ENCODE assay signal across 10 mouse cellular contexts in the genomic region with DNA sequence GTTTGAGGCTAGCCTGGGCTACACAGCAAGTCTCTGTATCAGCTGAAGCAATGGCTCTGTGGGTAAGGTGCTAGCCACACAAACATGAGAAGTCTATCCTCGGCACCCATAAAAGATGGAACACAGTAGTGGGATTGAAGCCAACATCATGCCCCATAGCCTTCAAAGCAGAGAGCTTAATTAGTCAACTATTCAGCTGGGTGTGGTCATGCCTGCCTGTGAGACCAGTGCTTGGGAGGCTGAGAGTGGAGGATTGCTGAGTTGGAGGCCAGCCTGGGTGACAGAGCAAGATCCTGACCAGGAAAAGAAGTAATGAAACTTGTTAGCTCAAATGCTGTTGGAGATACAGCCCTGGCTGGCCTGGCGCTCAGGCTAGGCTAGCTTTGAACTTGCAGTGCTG. TPM values are rescaled to one million over a fixed set of nuclear protein-coding genes. Genes with fewer than 3 reads are reported as not detected.
A peak's percentile ranks its signal among the peaks of the same experiment; 100 is the strongest.
DNase-seq lines count a peak whose midpoint lies in the region; ATAC-seq and TF ChIP-seq lines count a peak whose summit lies in the region.
"Had no signal": no experiment of that assay in that cellular context is flagged by ENCODE, and none has a peak within 500 bp of the region (broad histone marks: within the 10 kb centered on the region; RNA-seq: fewer than 3 reads in every experiment).

No protein-coding gene starts in this region.

- no peak for TF ChIP-seq CTCF in layer of hippocampus, adult 2 months (conservative IDR thresholded peaks at IDR 0.05)

- no peak for ATAC-seq in hindbrain, embryonic 12.5 days (ENCODE audit: low FRiP score)
- ATAC-seq in hindbrain, embryonic 16.5 days = no peak
- ATAC-seq in embryonic facial prominence, embryonic 14.5 days (ENCODE audit: low read depth) = no peak
- ATAC-seq in megakaryocyte, adult 5-6 weeks (ENCODE audit: poor library complexity, severe bottlenecking) = 0 out of 2 replicates have a peak, but pooled peaks have one; percentile 8

- no peaks in the 10 kb centered on the region; the same call in 1 of the 2 replicates for H3K27me3 ChIP-seq in hindbrain, embryonic 12.5 days
- no peaks in the 10 kb centered on the region; the same call in 1 of the 2 replicates for H3K27me3 ChIP-seq in hindbrain, embryonic 16.5 days (replicated peaks; ENCODE audit: control insufficient read depth, insufficient read depth, low read length)
- no peaks in the 10 kb centered on the region for H3K27me3 ChIP-seq in embryonic facial prominence, embryonic 14.5 days (replicated peaks; ENCODE audit: control insufficient read depth, insufficient read depth, low read length)

- H3K36me3 ChIP-seq in hindbrain, embryonic 12.5 days = no peaks in the 10 kb centered on the region
- no peaks in the 10 kb centered on the region for H3K36me3 ChIP-seq in hindbrain, embryonic 16.5 days (ENCODE audit: control insufficient read depth, insufficient read depth, low read length)
- H3K36me3 ChIP-seq in embryonic facial prominence, embryonic 14.5 days (ENCODE audit: control insufficient read depth, insufficient read depth, low read length) = no peaks in the 10 kb centered on the region
- H3K36me3 ChIP-seq: midbrain, embryonic 10.5 days had no signal

- WGBS in hindbrain, embryonic 12.5 days = 94% methylated on average over 2 of the region's 2 CpGs
- WGBS in hindbrain, embryonic 16.5 days = 88% methylated on average over 2 of the region's 2 CpGs
- 90% methylated on average over 2 of the region's 2 CpGs for WGBS in embryonic facial prominence, embryonic 14.5 days

- H3K4me3 ChIP-seq in hindbrain, embryonic 12.5 days = no peak overlapping the region
- no peak overlapping the region for H3K4me3 ChIP-seq in hindbrain, embryonic 16.5 days (ENCODE audit: low read length)
- no peak overlapping the region for H3K4me3 ChIP-seq in embryonic facial prominence, embryonic 14.5 days (ENCODE audit: low read depth, low read length)
- no peak overlapping the region for H3K4me3 ChIP-seq in layer of hippocampus, adult 2 months

- H3K9ac ChIP-seq in hindbrain, embryonic 12.5 days = no peak overlapping the region
- no peak overlapping the region for H3K9ac ChIP-seq in hindbrain, embryonic 16.5 days (ENCODE audit: low read depth, low read length)
- no peak overlapping the region for H3K9ac ChIP-seq in embryonic facial prominence, embryonic 14.5 days (ENCODE audit: low read depth, low read length)

- DNase-seq in embryonic facial prominence, embryonic 14.5 days (ENCODE audit: low spot score) = no peak
- peak; percentile 14 for DNase-seq in kidney, postnatal 10 days
- no peak for DNase-seq in cerebellum, postnatal 25 days
- no peak for DNase-seq in urinary bladder, postnatal 10 days (ENCODE audit: low spot score)
- DNase-seq in layer of hippocampus, adult 2 months (ENCODE audit: low spot score in 2 of 2) = no peak
- DNase-seq: cerebellum, adult 9-11 months had no signal

- no peaks in the 10 kb centered on the region for H3K9me3 ChIP-seq in hindbrain, embryonic 12.5 days (replicated peaks)
- no peaks in the 10 kb centered on the region for H3K9me3 ChIP-seq in hindbrain, embryonic 16.5 days (ENCODE audit: control insufficient read depth, low read length)
- no peaks in the 10 kb centered on the region for H3K9me3 ChIP-seq in embryonic facial prominence, embryonic 14.5 days (ENCODE audit: control insufficient read depth, low read length)
- H3K9me3 ChIP-seq: midbrain, embryonic 10.5 days had no signal

- H3K4me1 ChIP-seq in hindbrain, embryonic 12.5 days = peaks cover 10% of the 10 kb centered on the region
- H3K4me1 ChIP-seq in hindbrain, embryonic 16.5 days (ENCODE audit: control insufficient read depth, insufficient read depth, low read depth, low read length) = peaks cover 14% of the 10 kb centered on the region
- peaks cover 10% of the 10 kb centered on the region for H3K4me1 ChIP-seq in embryonic facial prominence, embryonic 14.5 days (ENCODE audit: control insufficient read depth, insufficient read depth, low read length)

- no peak overlapping the region for H3K27ac ChIP-seq in hindbrain, embryonic 12.5 days
- H3K27ac ChIP-seq in hindbrain, embryonic 16.5 days (ENCODE audit: low read depth, low read length) = no peak overlapping the region
- no peak overlapping the region for H3K27ac ChIP-seq in embryonic facial prominence, embryonic 14.5 days (replicated peaks; ENCODE audit: low read depth, low read length)
- H3K27ac ChIP-seq in layer of hippocampus, adult 2 months = no peak overlapping the region

- H3K4me2 ChIP-seq in hindbrain, embryonic 12.5 days (replicated peaks) = peak overlapping the region; percentile 79; the same call in 1 of the 2 replicates
- H3K4me2 ChIP-seq in hindbrain, embryonic 16.5 days (ENCODE audit: low read length) = no peak overlapping the region
- 0 out of 2 replicates have a peak overlapping the region, but pooled peaks have one; percentile 79 for H3K4me2 ChIP-seq in embryonic facial prominence, embryonic 14.5 days (ENCODE audit: low read depth, low read length)

RNA-seq across cellular contexts. Expression of a gene that starts 1.7 kb away (rescaled TPM):
- 17.0 and 18.3 TPM in 2 replicates for polyA plus RNA-seq in hindbrain, embryonic 12.5 days (2016; fragmentation: Nextera tagmentation; extraction: Ambion mirVana)
- polyA plus RNA-seq in hindbrain, embryonic 16.5 days (2015; fragmentation: Nextera tagmentation; extraction: Ambion mirVana) = 15.7 and 17.5 TPM in 2 replicates
- polyA plus RNA-seq in embryonic facial prominence, embryonic 14.5 days (2014; fragmentation: Nextera tagmentation; extraction: Ambion mirVana) = 27.1 and 27.6 TPM in 2 replicates
- 9.6 and 9.7 TPM in 2 replicates for total RNA-seq in megakaryocyte, adult 5-6 weeks (2015)
- total RNA-seq in megakaryocyte, adult 5-6 weeks (2017) = 13.3 and 17.1 TPM in 2 replicates
- 10 to 100 TPM; 25.6 to 26.2 TPM for total RNA-seq in layer of hippocampus, adult 2 months (2021)

RNA-seq across cellular contexts. Expression of a gene that starts 20.1 kb away (rescaled TPM):
- polyA plus RNA-seq in hindbrain, embryonic 12.5 days (2016; fragmentation: Nextera tagmentation; extraction: Ambion mirVana) = 0.61 and 1.6 TPM in 2 replicates
- 0.77 and 1.7 TPM in 2 replicates for polyA plus RNA-seq in hindbrain, embryonic 16.5 days (2015; fragmentation: Nextera tagmentation; extraction: Ambion mirVana)
- polyA plus RNA-seq in embryonic facial prominence, embryonic 14.5 days (2014; fragmentation: Nextera tagmentation; extraction: Ambion mirVana) = 4.6 and 5.3 TPM in 2 replicates
- not detected in 2 replicates for total RNA-seq in megakaryocyte, adult 5-6 weeks (2015)
- not detected in 2 replicates for total RNA-seq in megakaryocyte, adult 5-6 weeks (2017)
- total RNA-seq in layer of hippocampus, adult 2 months (2021) = 1 to 10 TPM; 5.5 to 5.6 TPM
